Mouse (Mus musculus): ENCODE measurements around the gene Spata48. TPM values are rescaled to one million over a fixed set of nuclear protein-coding genes. Genes with fewer than 3 reads are reported as not detected.

Spata48 gene
- polyA plus RNA-seq, 1 experiment from 2014 or later = 1.3 TPM

GRCm38 (mm10) chr11:11513008-11513799, 51.3 kb downstream of the Spata48 start:
- H3K4me2 ChIP-seq = no peak overlapping the region
- ATAC-seq (ENCODE audit: low FRiP score) = no peak
- WGBS = 76% methylated on average over 2 of the region's 2 CpGs
- no peaks in the 10 kb centered on the region for H3K4me1 ChIP-seq (replicated peaks)
- no peaks in the 10 kb centered on the region for H3K9me3 ChIP-seq
- H3K9ac ChIP-seq = no peak overlapping the region
- H3K36me3 ChIP-seq = no peaks in the 10 kb centered on the region
- H3K4me3 ChIP-seq = no peak overlapping the region
- no peaks in the 10 kb centered on the region for H3K27me3 ChIP-seq
- H3K27ac ChIP-seq = no peak overlapping the region

DNA sequence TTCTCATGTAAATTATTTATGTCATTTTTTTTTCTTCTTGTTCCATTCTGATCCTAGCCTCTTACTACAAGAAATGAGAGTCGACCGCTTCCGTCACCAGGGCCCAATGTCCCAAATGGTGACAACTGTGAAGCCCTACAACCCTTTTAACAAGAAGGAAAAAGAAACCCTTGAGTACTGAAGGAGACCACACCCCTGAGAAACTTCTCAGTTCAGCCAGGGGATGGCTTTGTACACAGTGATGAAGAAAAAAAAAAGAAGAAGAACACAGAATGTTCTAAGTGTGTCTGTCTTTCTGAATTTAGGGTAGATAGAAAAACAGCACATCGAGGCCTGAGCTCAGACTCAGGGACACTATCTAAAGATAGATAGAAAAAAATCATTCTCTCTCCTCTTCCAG, 53.0 kb downstream of the Spata48 start:
- Histone ChIP-seq H3K4me3 (no peak overlapping the region), H3K4me1 (replicated peaks) (no peaks in the 10 kb centered on the region), H3K9ac (no peak overlapping the region), H3K4me2 (no peak overlapping the region), H3K36me3 (no peaks in the 10 kb centered on the region), H3K27ac (no peak overlapping the region), H3K9me3 (no peaks in the 10 kb centered on the region), H3K27me3 (no peaks in the 10 kb centered on the region)
- no peak for ATAC-seq (ENCODE audit: low FRiP score)
- 97% methylated on average over 4 of the region's 4 CpGs for WGBS

DNA sequence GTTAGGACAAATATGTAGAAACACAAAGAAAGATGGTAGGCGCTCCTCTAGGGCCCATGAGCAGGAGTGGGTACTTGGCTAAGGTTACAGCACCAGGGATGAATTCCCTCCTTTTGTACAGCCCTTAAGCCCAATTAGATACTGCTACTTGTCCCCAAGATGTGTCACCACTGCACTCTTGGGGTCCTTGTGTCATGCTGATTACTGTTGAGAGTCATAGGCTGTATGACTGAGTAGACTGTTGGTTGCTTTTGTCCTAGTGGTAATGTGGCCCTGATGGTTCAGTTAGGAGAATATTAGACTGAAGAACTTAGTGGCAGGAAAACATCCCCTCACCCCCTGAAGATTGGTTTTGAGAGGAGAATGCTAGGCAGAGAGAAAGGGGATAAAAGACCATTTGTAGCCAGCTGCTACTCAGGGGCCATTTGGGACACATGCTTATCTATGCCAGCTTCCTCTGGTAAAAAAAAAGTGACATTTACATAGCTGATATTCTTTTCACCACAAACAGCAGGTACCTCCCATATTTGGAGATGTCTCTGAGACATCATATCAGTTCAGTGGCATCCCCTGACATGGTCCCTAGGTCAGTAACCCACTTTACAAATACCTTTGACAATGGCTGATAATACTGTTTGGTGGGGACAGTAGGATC, 56.0 kb downstream of the Spata48 start:
- ATAC-seq (ENCODE audit: low FRiP score) = no peak
- WGBS = 97% methylated on average over 1 of the region's 1 CpGs
- H3K9me3 ChIP-seq = no peaks in the 10 kb centered on the region

DNA sequence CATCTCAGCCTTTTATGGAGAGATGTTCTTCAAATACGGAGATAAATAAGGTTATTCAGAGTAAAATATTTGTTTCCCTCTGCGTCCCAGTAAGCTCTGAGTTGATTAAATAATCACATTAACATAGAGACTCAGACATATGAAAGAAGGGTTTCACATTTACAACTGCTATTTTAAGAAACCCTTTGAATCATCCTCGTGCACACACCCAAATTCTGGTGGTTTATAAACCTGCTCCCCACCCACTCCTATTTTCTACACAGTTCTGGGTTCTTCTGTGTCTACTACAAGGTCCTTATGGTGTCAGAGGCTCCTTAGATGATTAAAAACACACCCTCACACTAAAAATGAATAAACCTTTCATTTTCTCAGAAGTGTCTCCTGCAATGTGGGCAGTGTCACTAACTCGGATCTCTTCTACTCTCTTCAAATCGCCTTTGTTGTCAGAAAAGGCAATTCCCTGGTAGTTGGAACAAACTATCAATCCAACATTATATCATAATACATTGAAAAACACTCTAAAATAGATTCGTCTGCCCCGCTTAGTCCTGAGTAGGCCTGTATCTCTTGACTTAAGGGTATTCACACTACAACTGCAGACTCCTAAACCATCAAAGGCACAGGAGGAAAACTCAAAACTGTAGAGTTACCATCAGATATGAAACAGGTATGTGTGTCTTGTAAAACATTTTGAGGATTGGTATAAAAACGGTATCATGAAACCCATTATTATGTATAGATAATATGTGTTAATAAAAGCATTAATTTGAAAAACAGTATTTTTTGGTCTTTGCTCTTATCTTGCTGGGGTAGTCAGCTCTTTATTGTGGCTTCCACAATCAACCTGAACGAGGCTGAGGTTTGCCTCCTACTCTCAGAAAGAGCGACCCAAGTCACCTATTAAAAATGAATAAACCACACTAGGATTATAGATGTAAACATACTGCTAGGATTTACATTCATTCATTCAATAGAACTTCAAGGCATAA, 57.7 kb downstream of the Spata48 start:
- Histone ChIP-seq H3K27ac (no peak overlapping the region), H3K4me3 (no peak overlapping the region), H3K4me2 (no peak overlapping the region), H3K36me3 (no peaks in the 10 kb centered on the region), H3K27me3 (no peaks in the 10 kb centered on the region), H3K9ac (no peak overlapping the region), H3K9me3 (no peaks in the 10 kb centered on the region), H3K4me1 (replicated peaks) (no peaks in the 10 kb centered on the region)
- WGBS = 89% methylated on average over 10 of the region's 10 CpGs
- ATAC-seq (ENCODE audit: low FRiP score) = no peak

More for the DNA sequence above, 56.0 kb downstream of the Spata48 start:
- Histone ChIP-seq H3K9ac (no peak overlapping the region), H3K4me2 (no peak overlapping the region), H3K4me3 (no peak overlapping the region), H3K36me3 (no peaks in the 10 kb centered on the region), H3K27me3 (no peaks in the 10 kb centered on the region), H3K4me1 (replicated peaks) (no peaks in the 10 kb centered on the region), H3K27ac (no peak overlapping the region)

GRCm38 (mm10) chr11:11521908-11522441, 60.1 kb downstream of the Spata48 start:
- Histone ChIP-seq H3K9me3 (no peaks in the 10 kb centered on the region), H3K27ac (no peak overlapping the region), H3K27me3 (no peaks in the 10 kb centered on the region), H3K9ac (no peak overlapping the region), H3K4me1 (replicated peaks) (no peaks in the 10 kb centered on the region), H3K36me3 (no peaks in the 10 kb centered on the region), H3K4me3 (no peak overlapping the region), H3K4me2 (no peak overlapping the region)
- ATAC-seq (ENCODE audit: low FRiP score) = no peak
- WGBS = 81% methylated on average over 5 of the region's 5 CpGs

DNA sequence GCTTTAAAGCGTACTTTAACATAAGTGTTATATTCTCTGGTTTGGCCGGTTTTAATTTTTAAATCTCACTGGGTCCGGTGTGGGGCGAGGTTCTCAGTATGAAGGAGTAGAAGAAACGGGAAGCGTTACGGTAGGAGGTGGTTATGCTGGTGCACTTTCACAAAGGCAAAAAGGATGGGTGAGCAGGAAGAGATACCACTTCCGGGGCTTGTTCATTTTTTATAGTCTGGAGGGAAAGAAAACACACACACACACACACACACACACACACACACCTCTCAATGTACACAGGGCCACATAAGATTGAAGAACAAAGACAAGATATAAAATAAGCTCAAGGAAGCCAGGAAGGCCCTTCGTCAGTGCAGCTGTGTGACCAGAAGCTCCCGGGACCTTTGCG, 66.9 kb downstream of the Spata48 start:
- Histone ChIP-seq H3K27ac (no peak overlapping the region), H3K36me3 (no peaks in the 10 kb centered on the region), H3K4me1 (replicated peaks) (0 out of 2 replicates have a peak, but pooled peaks cover 2% of the 10 kb centered on the region), H3K9me3 (no peaks in the 10 kb centered on the region), H3K27me3 (no peaks in the 10 kb centered on the region), H3K4me3 (no peak overlapping the region), H3K9ac (no peak overlapping the region), H3K4me2 (no peak overlapping the region)
- no peak for ATAC-seq (ENCODE audit: low FRiP score)
- WGBS = 84% methylated on average over 11 of the region's 11 CpGs

- Histone ChIP-seq H3K4me2 (no peak overlapping the region), H3K9me3 (no peaks in the 10 kb centered on the region), H3K9ac (no peak overlapping the region), H3K27ac (no peak overlapping the region), H3K27me3 (no peaks in the 10 kb centered on the region), H3K4me3 (no peak overlapping the region), H3K36me3 (no peaks in the 10 kb centered on the region), H3K4me1 (replicated peaks) (0 out of 2 replicates have a peak, but pooled peaks cover 2% of the 10 kb centered on the region)
- no peak for ATAC-seq (ENCODE audit: low FRiP score)
- 74% methylated on average over 6 of the region's 6 CpGs for WGBS
Observed at GRCm38 (mm10) chr11:11529165-11529564, 67.3 kb downstream of the Spata48 start.

- no peak for ATAC-seq (ENCODE audit: low FRiP score)
- Histone ChIP-seq H3K36me3 (no peaks in the 10 kb centered on the region), H3K27me3 (no peaks in the 10 kb centered on the region), H3K27ac (no peak overlapping the region), H3K4me2 (no peak overlapping the region), H3K9ac (no peak overlapping the region), H3K9me3 (no peaks in the 10 kb centered on the region), H3K4me3 (no peak overlapping the region), H3K4me1 (replicated peaks) (0 out of 2 replicates have a peak, but pooled peaks cover 2% of the 10 kb centered on the region)
- WGBS = 77% methylated on average over 2 of the region's 2 CpGs
Observed at GRCm38 (mm10) chr11:11530126-11530525, 68.2 kb downstream of the Spata48 start.

- H3K27me3 ChIP-seq = no peaks in the 10 kb centered on the region
- no peak for ATAC-seq (ENCODE audit: low FRiP score)
Observed at GRCm38 (mm10) chr11:11536295-11536694, 74.4 kb downstream of the Spata48 start.

DNA sequence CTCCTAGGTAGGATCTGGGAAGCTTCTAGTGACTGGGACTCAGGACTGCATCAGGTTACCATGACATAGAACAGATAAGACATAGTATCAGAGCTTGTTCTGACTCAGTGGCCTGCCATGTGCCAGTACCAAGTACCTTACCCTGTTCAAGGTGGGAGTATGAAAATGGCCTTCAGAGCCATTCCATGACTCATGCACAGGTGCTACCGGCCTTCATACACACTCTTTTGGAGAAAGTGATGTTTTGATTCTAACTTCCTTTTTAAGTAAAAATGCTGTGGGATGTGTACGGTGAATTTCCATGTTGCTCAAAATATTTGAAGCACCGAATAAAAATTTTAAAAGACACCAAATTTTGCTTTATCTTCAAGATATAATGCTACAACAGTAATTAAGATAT, 84.1 kb downstream of the Spata48 start:
- ATAC-seq (ENCODE audit: low FRiP score) = no peak
- Histone ChIP-seq H3K36me3 (no peaks in the 10 kb centered on the region), H3K4me1 (replicated peaks) (no peaks in the 10 kb centered on the region), H3K27me3 (no peaks in the 10 kb centered on the region), H3K4me2 (no peak overlapping the region), H3K9me3 (no peaks in the 10 kb centered on the region), H3K9ac (no peak overlapping the region), H3K4me3 (no peak overlapping the region), H3K27ac (no peak overlapping the region)
- 94% methylated on average over 3 of the region's 3 CpGs for WGBS

More at GRCm38 (mm10) chr11:11536295-11536694, 74.4 kb downstream of the Spata48 start:
- H3K9ac ChIP-seq = no peak overlapping the region
- H3K27ac ChIP-seq = no peak overlapping the region
- no peak overlapping the region for H3K4me3 ChIP-seq
- H3K4me2 ChIP-seq = no peak overlapping the region
- 87% methylated on average over 1 of the region's 1 CpGs for WGBS
- H3K9me3 ChIP-seq = no peaks in the 10 kb centered on the region
- no peaks in the 10 kb centered on the region for H3K4me1 ChIP-seq (replicated peaks)
- H3K36me3 ChIP-seq = no peaks in the 10 kb centered on the region

DNA sequence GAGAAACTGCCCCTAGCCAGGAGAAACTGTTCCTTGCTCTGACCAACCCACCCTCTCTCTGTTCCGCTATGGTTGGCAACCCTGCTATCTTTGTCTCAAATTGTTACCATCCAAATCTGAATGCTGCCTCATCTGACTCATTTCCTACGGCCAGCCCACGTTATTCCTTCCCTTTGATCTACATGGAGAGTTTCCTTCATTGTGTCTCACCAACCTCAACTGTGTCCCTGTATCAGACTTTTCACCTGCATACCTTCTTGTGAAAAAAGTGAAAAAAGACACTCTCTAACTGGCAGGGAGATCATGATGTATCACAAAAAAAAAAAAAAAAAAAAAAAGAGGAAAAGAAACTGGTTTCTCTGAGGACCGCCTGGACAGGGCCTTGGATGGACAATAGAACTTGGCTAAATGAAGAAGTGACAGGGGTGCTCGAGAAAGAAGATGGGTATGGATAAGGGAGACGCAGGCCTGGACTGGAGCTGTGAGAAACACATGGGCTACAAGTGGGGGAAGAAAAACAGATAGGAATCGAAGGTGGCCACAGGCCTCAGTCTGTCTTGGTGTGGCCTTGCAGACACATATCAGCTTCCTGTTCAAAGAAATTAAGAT, 85.1 kb downstream of the Spata48 start:
- no peak overlapping the region for H3K4me2 ChIP-seq
- ATAC-seq (ENCODE audit: low FRiP score) = no peak
- no peak overlapping the region for H3K9ac ChIP-seq
- no peaks in the 10 kb centered on the region for H3K4me1 ChIP-seq (replicated peaks)
- no peak overlapping the region for H3K4me3 ChIP-seq
- H3K9me3 ChIP-seq = no peaks in the 10 kb centered on the region
- WGBS = 89% methylated on average over 7 of the region's 7 CpGs
- no peaks in the 10 kb centered on the region for H3K27me3 ChIP-seq
- H3K27ac ChIP-seq = no peak overlapping the region
- no peaks in the 10 kb centered on the region for H3K36me3 ChIP-seq
